Mouse (Mus musculus) spleen, adult 2 months (tissue): Measurements from ENCODE around the gene Acsbg1.

Source experiments
- CTCF ChIP-seq: fragments of 200-500 bp; IDR thresholded peaks from 2 replicates; pipeline ENCODE4 v1.5.1; 2011; ENCODE audit warnings: mild to moderate bottlenecking, inconsistent platforms; ENCODE audit not compliant: insufficient read depth, insufficient read length, insufficient replicate concordance; ENCODE audit errors: extremely low read depth
- POLR2A ChIP-seq: fragments of 200-500 bp; IDR thresholded peaks from 2 replicates; pipeline ENCODE4 v1.6.1; 2011; ENCODE audit warnings: low read depth, low read length, inconsistent platforms

- TF ChIP-seq POLR2A (no peak), CTCF (no peak)
Observed at GRCm38 (mm10) chr9:54558731-54559130, 102.9 kb downstream of the Acsbg1 start.
